Mouse (Mus musculus): Measurements from ENCODE around the gene Plekhg6.
A peak's percentile ranks its signal among the peaks of the same experiment; 100 is the strongest.

Plekhg6 gene

DNA sequence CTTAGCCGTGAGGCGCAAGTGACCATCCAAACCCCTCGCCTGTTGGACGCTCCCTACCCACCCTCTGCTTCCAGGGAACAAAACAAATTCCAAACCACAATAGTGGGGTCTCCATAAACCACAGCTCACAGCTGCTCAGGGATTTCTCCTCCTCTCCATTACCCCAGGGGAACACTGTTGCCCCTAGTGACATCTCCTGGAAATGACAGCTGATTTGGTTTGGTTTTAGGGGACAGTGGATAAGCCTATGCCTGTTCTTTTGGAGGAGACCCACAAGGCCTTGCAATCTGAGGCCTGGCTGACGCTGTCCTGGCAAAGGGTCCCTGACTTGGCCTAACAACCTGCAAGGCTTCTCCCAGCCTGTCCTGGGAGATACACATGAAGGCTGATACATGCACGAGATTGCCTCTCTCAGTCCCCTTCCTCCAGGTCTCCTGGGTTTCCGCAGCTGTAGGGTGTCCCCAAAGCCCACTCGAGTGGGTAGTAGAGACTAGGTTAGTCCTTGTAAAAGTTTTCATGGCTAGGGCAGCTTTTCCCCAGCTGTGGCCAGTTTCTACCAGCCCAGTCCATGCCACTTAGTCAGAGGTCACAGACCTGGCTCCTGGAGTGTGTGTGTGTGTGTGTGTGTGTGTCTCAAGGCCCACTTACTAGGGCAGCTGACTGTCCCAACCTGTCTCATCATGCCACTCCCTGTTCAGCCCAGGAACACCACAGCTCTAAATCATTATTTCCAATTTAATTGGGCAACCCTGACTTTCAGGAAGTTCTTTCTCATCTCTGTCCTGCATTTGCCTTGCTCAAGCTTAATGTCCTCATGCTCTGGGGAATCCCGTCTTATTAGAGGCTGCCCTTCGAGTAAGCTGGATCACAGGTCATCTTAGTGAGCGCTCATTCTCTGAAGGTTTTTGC lies 4.7 kb upstream of the Plekhg6 start:
- DNase-seq = peak; percentile 72

GRCm38 (mm10) chr6:125382024-125382423 lies 1.4 kb upstream of the Plekhg6 start:
- no peak for DNase-seq

DNA sequence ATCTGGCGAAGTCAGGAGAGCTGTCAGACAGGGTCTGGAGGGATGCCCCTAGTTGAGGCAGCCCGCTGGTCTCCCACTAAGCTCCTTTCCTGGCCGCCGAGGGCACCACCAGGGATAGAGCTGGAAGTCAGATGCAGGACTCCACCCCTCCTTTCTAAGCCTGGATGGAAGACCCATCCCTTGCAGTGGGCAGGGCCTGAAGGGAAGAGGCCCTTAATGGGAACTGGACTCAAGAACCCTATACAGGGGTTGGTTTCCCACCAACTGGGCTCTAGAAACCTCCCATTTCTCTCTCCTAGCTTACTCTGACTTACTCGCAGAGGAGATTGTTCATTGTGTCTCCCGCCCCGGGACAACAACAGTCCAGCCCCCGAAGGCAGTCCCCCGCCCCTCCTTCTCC lies 812 bp downstream of the Plekhg6 start:
- DNase-seq = no peak

GRCm38 (mm10) chr6:125378621-125379020 lies 2.0 kb downstream of the Plekhg6 start:
- DNase-seq = no peak

GRCm38 (mm10) chr6:125377582-125378451 lies 2.8 kb downstream of the Plekhg6 start:
- DNase-seq = peak; percentile 79

GRCm38 (mm10) chr6:125377042-125377441 lies 3.6 kb downstream of the Plekhg6 start:
- no peak for DNase-seq

DNA sequence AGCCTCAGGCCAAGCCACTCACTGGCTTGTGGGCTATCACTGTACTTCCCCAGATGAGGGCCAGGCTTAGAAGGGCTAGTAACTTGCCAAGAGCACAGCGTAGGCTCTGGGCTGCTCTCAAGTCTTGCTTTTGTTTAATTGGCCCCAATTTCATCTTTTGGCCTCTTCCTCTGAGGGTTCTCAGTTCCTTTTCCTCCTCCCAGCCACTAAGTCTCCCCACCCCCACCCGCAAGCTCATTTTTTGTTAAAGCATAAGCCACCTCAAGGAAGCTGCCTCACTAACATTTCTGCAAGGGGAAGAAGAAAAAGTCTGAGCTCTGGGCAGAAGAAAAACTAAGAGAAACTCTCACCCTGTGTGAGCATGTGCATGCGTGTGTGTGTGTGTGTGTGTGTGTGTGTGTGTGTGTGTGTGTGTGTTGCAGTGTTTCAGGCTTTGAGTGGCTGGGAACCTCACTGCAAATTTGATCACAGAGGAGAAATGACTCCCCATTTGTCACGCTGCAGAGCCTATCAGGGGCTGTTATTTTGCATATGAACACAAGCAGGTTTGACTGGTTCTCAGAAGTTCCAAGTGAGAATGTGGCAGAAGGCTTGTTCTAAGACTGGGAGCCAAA lies 12.7 kb downstream of the Plekhg6 start:
- DNase-seq = no peak

DNA sequence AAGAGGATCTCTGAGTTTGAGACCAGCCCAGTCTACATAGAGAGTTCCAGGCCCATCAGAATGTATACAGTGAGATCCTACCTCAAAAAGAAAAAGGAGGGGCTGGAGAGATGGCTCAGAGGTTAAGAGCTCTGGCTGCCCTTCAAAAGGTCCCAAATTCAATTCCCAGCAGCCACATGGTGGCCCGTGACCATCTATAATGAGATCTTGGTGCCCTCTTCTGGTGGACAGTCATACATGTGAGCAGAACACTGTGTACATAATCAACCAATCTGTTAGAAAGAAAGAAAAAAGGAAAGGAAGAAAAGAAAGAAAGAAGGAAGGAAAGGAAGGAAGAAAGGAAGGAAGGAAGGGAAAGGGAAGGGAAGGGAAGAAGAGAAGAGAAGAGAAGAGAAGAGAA lies 14.5 kb downstream of the Plekhg6 start:
- DNase-seq = no peak

- no peak for DNase-seq
Measured at GRCm38 (mm10) chr6:125365522-125365921, 15.1 kb downstream of the Plekhg6 start.

- DNase-seq = peak; percentile 43
Measured at GRCm38 (mm10) chr6:125364448-125364847, 16.1 kb downstream of the Plekhg6 start.

- DNase-seq = peak; percentile 31
Measured at GRCm38 (mm10) chr6:125363451-125364242, 16.9 kb downstream of the Plekhg6 start.

- no peak for DNase-seq
Measured at GRCm38 (mm10) chr6:125363021-125363420, 17.6 kb downstream of the Plekhg6 start.

DNA sequence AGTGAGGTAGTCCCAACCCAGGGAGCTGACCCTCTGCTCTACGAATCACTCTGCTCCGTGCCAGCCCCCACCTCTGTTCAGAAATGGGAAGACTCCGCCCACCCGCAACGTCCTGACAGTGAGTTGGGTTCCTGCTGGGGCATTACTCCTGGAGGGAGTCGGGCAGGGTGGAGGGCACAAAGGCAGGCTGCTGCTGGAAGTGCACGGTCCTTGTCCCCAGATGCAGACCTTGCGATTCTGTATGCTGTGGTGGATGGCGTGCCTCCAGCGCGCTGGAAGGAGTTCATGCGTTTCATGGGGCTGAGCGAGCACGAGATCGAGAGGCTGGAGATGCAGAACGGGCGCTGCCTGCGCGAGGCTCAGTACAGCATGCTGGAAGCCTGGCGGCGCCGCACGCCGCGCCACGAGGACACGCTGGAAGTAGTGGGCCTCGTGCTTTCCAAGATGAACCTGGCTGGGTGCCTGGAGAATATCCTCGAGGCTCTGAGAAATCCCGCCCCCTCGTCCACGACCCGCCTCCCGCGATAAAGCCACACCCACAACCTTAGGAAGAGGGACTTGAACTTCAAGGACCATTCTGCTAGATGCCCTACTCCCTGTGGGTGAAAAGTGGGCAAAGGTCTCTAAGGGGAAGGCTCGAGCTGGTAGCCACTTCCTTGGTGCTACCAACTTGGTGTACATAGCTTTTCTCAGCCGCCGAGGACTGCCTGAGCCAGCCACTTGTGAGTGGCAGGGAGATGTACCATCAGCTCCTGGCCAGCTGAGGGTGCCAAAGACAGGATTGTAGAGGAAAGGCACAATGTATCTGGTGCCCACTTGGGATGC lies 18.9 kb downstream of the Plekhg6 start:
- peak; percentile 63 for DNase-seq

DNA sequence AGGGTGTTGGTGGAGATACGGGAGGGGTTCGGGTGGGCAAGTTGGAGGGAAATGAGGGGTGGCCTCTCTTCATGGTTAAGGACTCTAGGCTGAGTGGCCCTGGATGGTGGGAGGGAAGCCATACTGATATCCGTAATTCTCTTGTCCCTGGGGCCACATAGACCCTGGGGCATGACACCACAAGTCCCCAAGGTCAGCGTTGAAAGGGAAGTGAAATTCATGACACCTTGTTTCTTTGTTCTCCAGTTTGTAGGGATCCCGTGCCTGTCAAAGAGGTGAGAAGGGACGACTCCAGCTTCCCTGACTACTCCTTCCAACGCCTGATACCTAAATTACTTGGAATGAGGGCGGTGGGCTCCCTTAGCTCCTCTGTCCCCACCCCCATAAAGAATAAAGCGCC lies 19.7 kb downstream of the Plekhg6 start:
- no peak for DNase-seq

DNA sequence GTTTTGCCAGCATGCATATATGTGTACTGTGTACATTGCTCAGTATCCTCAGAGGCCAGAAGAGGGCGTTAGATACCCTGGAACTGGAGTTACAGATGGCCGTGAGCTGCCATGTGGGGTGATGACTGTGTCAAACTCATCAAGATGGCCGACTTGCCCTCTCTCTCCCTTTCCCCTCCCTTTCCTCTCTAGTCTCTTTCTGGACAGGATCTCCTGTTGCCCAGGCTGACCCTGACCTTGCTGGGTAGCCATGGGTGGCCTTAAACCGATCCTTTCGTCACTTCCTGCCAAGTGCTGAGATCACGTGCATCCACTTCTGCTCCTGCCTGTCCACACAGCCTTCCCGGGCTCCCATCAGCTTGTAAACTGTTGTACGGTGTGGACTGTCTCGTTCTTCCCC lies 20.6 kb downstream of the Plekhg6 start:
- DNase-seq = no peak

- DNase-seq = no peak
Measured at GRCm38 (mm10) chr6:125357334-125357733, 23.3 kb downstream of the Plekhg6 start.

- no peak for DNase-seq
Measured at GRCm38 (mm10) chr6:125356264-125356663, 24.3 kb downstream of the Plekhg6 start.

DNA sequence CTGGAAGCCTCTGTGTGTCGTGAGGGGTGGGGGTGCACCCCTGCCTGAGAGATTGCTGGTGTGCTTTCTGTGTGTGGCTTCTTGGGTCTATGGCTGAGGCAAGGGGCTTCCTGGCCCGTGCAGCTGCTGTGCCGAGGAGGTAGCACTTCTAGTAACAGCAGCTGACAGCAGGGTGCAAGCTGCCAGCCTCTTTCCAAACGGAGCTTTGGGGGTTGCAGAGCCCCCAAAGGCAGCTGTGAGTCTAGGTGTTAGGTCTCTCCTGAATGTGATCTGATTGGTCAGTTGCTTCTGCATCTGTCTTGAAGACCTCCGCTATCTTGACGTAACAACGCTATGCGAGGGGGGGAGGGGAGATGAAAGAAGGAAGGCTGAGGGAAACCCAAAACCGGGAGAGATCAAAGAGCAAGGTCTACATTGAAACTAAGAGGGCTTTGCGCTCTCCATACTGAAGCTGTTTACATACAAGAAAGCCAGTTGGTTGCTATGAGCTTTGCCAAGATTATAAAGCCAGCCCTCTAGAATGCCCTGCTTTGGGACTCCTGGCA lies 25.3 kb downstream of the Plekhg6 start:
- peak; percentile 34 for DNase-seq

- DNase-seq = peak; percentile 64
Measured at GRCm38 (mm10) chr6:125354352-125355151, 26.0 kb downstream of the Plekhg6 start.

GRCm38 (mm10) chr6:125353655-125354054 lies 26.9 kb downstream of the Plekhg6 start:
- no peak for DNase-seq
